Mouse (Mus musculus) heart, postnatal 0 days (tissue): ENCODE measurements around the gene RPS10-NUDT3.

Experiments
- CTCF ChIP-seq: IDR thresholded peaks from 2 replicates; pipeline ENCODE4 v1.5.1; 2016; ENCODE audit warnings: antibody characterized with exemption, control low read depth, low read depth
- EP300 ChIP-seq: IDR thresholded peaks from 2 replicates; pipeline ENCODE4 v1.6.1; 2016; ENCODE audit warnings: antibody characterized with exemption, low read depth

DNA sequence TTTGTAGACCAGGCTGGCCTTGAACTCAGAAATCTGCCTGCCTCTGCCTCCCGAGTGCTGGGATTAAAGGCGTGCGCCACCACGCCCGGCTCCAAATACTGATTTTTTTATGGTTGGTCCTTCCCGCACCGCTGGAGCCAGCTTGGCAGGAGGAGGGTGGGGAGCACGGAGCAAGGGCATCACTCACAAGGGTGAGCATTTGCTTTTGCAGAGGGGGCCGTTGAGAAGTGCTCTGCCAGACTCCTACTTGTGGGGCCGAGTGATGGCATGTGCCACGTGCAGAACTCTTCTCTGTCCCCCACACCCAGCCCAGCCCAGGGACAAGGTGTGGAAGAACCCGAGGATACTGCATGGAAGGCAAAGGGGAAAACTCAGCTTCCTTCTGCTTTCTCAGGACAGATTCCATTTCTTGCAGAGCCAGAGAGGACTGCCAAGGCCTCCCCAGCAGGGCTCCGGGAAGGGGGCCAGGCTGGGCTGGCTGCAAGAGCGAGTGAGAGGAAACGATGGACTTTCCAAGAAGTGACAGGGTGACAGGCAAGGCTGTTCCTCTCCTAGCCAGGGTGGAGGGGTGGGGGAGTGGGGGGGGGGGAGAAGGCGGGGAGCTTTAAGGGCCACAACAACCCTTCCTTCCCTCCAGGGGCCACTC is 60.4 kb downstream of the RPS10-NUDT3 start:
- TF ChIP-seq CTCF (no peak), EP300 (no peak)
